9 mouse cellular contexts compared by ENCODE assay signal in genomic region chr6:140481701-140482460, GRCm38 (mm10). TPM values are rescaled to one million over a fixed set of nuclear protein-coding genes. Genes with fewer than 3 reads are reported as not detected.
A peak's percentile ranks its signal among the peaks of the same experiment; 100 is the strongest.
DNase-seq lines count a peak whose midpoint lies in the region; ATAC-seq and TF ChIP-seq lines count a peak whose summit lies in the region.
"Had no signal": no experiment of that assay in that cellular context is flagged by ENCODE, and none has a peak within 500 bp of the region (broad histone marks: within the 10 kb centered on the region; RNA-seq: fewer than 3 reads in every experiment).

No protein-coding gene starts in this region.

- TF ChIP-seq CTCF in cortical plate, adult 2 months (IDR thresholded peaks at IDR 0.05; ENCODE audit: extremely low read depth, insufficient read depth, low read length), result no peak

- H3K27ac ChIP-seq in hindbrain, embryonic 15.5 days (replicated peaks), result peak overlapping the region; percentile 17; the same call in 1 of the 2 replicates
- no peak overlapping the region for H3K27ac ChIP-seq in hindbrain, embryonic 12.5 days
- peak overlapping the region; percentile 69 for H3K27ac ChIP-seq in cortical plate, adult 2 months (ENCODE audit: insufficient read depth, low read length)
- H3K27ac ChIP-seq in forebrain, embryonic 11.5 days (ENCODE audit: low read depth, low read length), result no peak overlapping the region

- peak; percentile 77 for DNase-seq in NIH3T3 (ENCODE audit: low read depth)
- peak; percentile 82 to 86 for DNase-seq in heart, postnatal 36 days
- no peak for DNase-seq in forebrain, embryonic 11.5 days (ENCODE audit: low spot score)

- no peaks in the 10 kb centered on the region for H3K9me3 ChIP-seq in hindbrain, embryonic 15.5 days
- H3K9me3 ChIP-seq in hindbrain, embryonic 12.5 days (replicated peaks), result no peaks in the 10 kb centered on the region
- H3K9me3 ChIP-seq in forebrain, embryonic 11.5 days (ENCODE audit: control insufficient read depth, low read length), result no peaks in the 10 kb centered on the region

- whole genome bisulfite sequencing in hindbrain, embryonic 15.5 days, result 53% methylated on average over 7 of the region's 7 CpGs
- WGBS in hindbrain, embryonic 12.5 days, result 66% methylated on average over 7 of the region's 7 CpGs
- WGBS in forebrain, embryonic 11.5 days, result 75% methylated on average over 7 of the region's 7 CpGs

- no peak overlapping the region for H3K4me2 ChIP-seq in hindbrain, embryonic 15.5 days
- H3K4me2 ChIP-seq in hindbrain, embryonic 12.5 days (replicated peaks), result no peak overlapping the region
- H3K4me2 ChIP-seq in myocyte (ENCODE audit: low read depth), result peak overlapping the region; percentile 62
- no peak overlapping the region for H3K4me2 ChIP-seq in forebrain, embryonic 11.5 days (ENCODE audit: low read depth, low read length, severe bottlenecking)

- no peak overlapping the region for H3ac ChIP-seq in myocyte (ENCODE audit: control insufficient read depth, insufficient read length)

- ATAC-seq in hindbrain, embryonic 15.5 days (ENCODE audit: low FRiP score, low read depth), result no peak; the same call in 1 of the 2 replicates
- no peak for ATAC-seq in hindbrain, embryonic 12.5 days (ENCODE audit: low FRiP score)
- no peak for ATAC-seq in monocyte, adult 5-6 weeks (replicated peaks; ENCODE audit: insufficient number of reproducible peaks, low FRiP score, low TSS enrichment, poor library complexity, severe bottlenecking)
- no peak for ATAC-seq in forebrain, embryonic 11.5 days (replicated peaks; ENCODE audit: low FRiP score)

- H3K79me2 ChIP-seq in myocyte (ENCODE audit: control insufficient read depth, insufficient read depth), result no peaks in the 10 kb centered on the region

- H3K36me3 ChIP-seq in hindbrain, embryonic 15.5 days, result no peaks in the 10 kb centered on the region
- no peaks in the 10 kb centered on the region for H3K36me3 ChIP-seq in hindbrain, embryonic 12.5 days
- H3K36me3 ChIP-seq in myocyte (ENCODE audit: control insufficient read depth, insufficient read depth), result no peaks in the 10 kb centered on the region
- no peaks in the 10 kb centered on the region for H3K36me3 ChIP-seq in forebrain, embryonic 11.5 days (ENCODE audit: control insufficient read depth, insufficient read depth, low read length)

- no peak overlapping the region for H3K9ac ChIP-seq in hindbrain, embryonic 15.5 days
- H3K9ac ChIP-seq in hindbrain, embryonic 12.5 days, result no peak overlapping the region
- no peak overlapping the region for H3K9ac ChIP-seq in forebrain, embryonic 11.5 days (ENCODE audit: low read length)

- intact Hi-C loops in heart, postnatal 36 days (cut with DNase I), result loop anchor here (2.0 kb wide), 1 partner anchor 37 kb away; no protein-coding TSS in a partner anchor

- H3K4me1 ChIP-seq in hindbrain, embryonic 15.5 days (replicated peaks), result peaks cover 49% of the 10 kb centered on the region
- peaks cover 35% of the 10 kb centered on the region for H3K4me1 ChIP-seq in hindbrain, embryonic 12.5 days
- peaks cover 26% of the 10 kb centered on the region for H3K4me1 ChIP-seq in cortical plate, adult 2 months (ENCODE audit: control insufficient read depth, insufficient read depth, low read length)
- H3K4me1 ChIP-seq in forebrain, embryonic 11.5 days (replicated peaks; ENCODE audit: control insufficient read depth, insufficient read depth, low read length), result no peaks in the 10 kb centered on the region

- H3K27me3 ChIP-seq in hindbrain, embryonic 15.5 days, result no peaks in the 10 kb centered on the region
- H3K27me3 ChIP-seq in hindbrain, embryonic 12.5 days, result no peaks in the 10 kb centered on the region
- H3K27me3 ChIP-seq in myocyte (ENCODE audit: control insufficient read depth, insufficient read depth, insufficient read length), result no peaks in the 10 kb centered on the region
- H3K27me3 ChIP-seq in forebrain, embryonic 11.5 days (ENCODE audit: control insufficient read depth, insufficient read depth, low read length), result no peaks in the 10 kb centered on the region
- H3K27me3 ChIP-seq: CH12.LX had no signal

- no peak for TF ChIP-seq POLR2A in cortical plate, adult 2 months (IDR thresholded peaks at IDR 0.05; ENCODE audit: extremely low read depth, insufficient read depth, low read length)
- no peak for TF ChIP-seq POLR2A in myocyte (IDR thresholded peaks at IDR 0.05; ENCODE audit: insufficient read length, low read depth)

- H3K4me3 ChIP-seq in hindbrain, embryonic 15.5 days, result no peak overlapping the region
- no peak overlapping the region for H3K4me3 ChIP-seq in hindbrain, embryonic 12.5 days
- no peak overlapping the region for H3K4me3 ChIP-seq in cortical plate, adult 2 months (ENCODE audit: insufficient read depth, low read length)
- H3K4me3 ChIP-seq in myocyte, result no peak overlapping the region
- H3K4me3 ChIP-seq in forebrain, embryonic 11.5 days (ENCODE audit: low read depth, low read length), result no peak overlapping the region

TF ChIP-seq in myocyte, 11 proteins besides CTCF, POLR2A, EP300 and RAD21:
- TF ChIP-seq MYOG (IDR thresholded peaks at IDR 0.05; ENCODE audit: control insufficient read depth in 1 of 3, insufficient read depth in 1 of 3, insufficient read length in 2 of 3, low read depth in 2 of 3), result no peak
- no peak for TF ChIP-seq TCF12 (IDR thresholded peaks at IDR 0.05; ENCODE audit: insufficient read depth, poor library complexity, severe bottlenecking)
- TF ChIP-seq MAX (IDR thresholded peaks at IDR 0.05; ENCODE audit: low read depth), result no peak
- TF ChIP-seq TCF3 (IDR thresholded peaks at IDR 0.05; ENCODE audit: insufficient read length, low read depth), result no peak
- TF ChIP-seq MYOD1 (IDR thresholded peaks at IDR 0.05; ENCODE audit: control insufficient read depth in 1 of 3, insufficient read length in 2 of 3, low read depth in 2 of 3), result no peak
- TF ChIP-seq SRF (IDR thresholded peaks at IDR 0.05; ENCODE audit: control insufficient read depth, insufficient read length, low read depth), result no peak
- TF ChIP-seq CEBPB (IDR thresholded peaks at IDR 0.05; ENCODE audit: insufficient read depth, poor library complexity, severe bottlenecking), result no peak
- no peak for TF ChIP-seq E2F4 (IDR thresholded peaks at IDR 0.05; ENCODE audit: insufficient read depth)
- TF ChIP-seq POLR2AphosphoS2 (IDR thresholded peaks at IDR 0.05; ENCODE audit: insufficient read length, low read depth), result no peak
- no peak for TF ChIP-seq USF1 (IDR thresholded peaks at IDR 0.05; ENCODE audit: low read depth)
- TF ChIP-seq REST (IDR thresholded peaks at IDR 0.05; ENCODE audit: insufficient read depth, insufficient read length), result no peak
TF ChIP-seq in myocyte: peak in this region for 0.

RNA-seq across cellular contexts. Expression of gene Plekha5, which starts 58.0 kb away (rescaled TPM):
- polyA plus RNA-seq in hindbrain, embryonic 15.5 days (2015; fragmentation: Nextera tagmentation; extraction: Ambion mirVana), result 38.1 and 40.3 TPM in 2 replicates
- polyA plus RNA-seq in hindbrain, embryonic 12.5 days (2016; fragmentation: Nextera tagmentation; extraction: Ambion mirVana), result 49.4 and 50.9 TPM in 2 replicates
- 106 and 113 TPM in 2 replicates for polyA plus RNA-seq in cortical plate, adult 2 months (2012; rRNA removed)
- 10 to 100 TPM; 26.6 to 33.6 TPM for total RNA-seq in heart, postnatal 36 days (2021)
- 12.2 TPM for polyA plus RNA-seq in myocyte (2012; fragmentation: generic; extraction: Trizol)
- 13.3 to 72.2 TPM (median 17.9 TPM) in 3 replicates for total RNA-seq in monocyte, adult 5-6 weeks (2017)
- 57.6 and 63.1 TPM in 2 replicates for polyA plus RNA-seq in forebrain, embryonic 11.5 days (2014; fragmentation: Nextera tagmentation; extraction: Ambion mirVana)

Comparison
In these comparisons a context has a peak if more than half of its experiments do, and no peak if none do; other contexts are left out.
1. H3K27ac ChIP-seq: peak in hindbrain, embryonic 15.5 days (single experiment) and cortical plate, adult 2 months (single experiment); none in hindbrain, embryonic 12.5 days (single experiment) and forebrain, embryonic 11.5 days (single experiment).